Mouse (Mus musculus) left cerebral cortex, postnatal 10 days (tissue): Measurements from ENCODE around the gene Gtsf1. TPM values are rescaled to one million over a fixed set of nuclear protein-coding genes. Genes with fewer than 3 reads are reported as not detected.

Source experiments
- DNase-seq, 2 experiments: peaks; one replicate each; pipeline ENCODE4 v3.0.0; 2021 to 2022; ENCODE audit warnings: low spot score in 2 of 2, mixed read lengths in 1 of 2; ENCODE audit errors: extremely low spot score in 1 of 2
- intact Hi-C: fragments of 180-260 bp; cut with DNase I; formaldehyde crosslinking; loops from one replicate; pipeline ENCODE4 v1.15.1; 2025
- total RNA-seq, 2 experiments: library from RNA; stranded (reverse); gene quantifications; 2 replicates each; pipeline ENCODE4 v1.2.3; 2021

Gene Gtsf1
- total RNA-seq, 2 experiments from 2014 or later = not detected

DNA sequence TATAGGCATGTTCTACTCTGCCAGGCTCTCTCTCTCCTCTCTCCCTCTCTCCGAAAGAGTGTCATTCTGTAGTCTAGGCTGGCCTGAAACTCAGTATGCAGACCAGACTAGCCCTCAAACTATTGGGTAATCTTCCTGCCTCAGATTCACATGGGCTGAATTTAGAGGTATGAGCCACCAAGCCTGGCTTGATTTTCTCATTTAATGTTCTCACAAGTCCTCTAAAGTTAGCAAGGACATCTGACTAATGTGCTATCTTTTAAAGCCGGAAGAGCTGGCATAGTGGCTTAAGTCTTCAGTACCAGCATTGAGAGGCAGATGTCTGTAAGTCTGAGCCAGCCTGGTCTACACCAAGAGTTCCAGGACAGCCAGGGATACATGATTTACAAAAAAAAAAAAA, 48.2 kb downstream of the Gtsf1 start:
- intact Hi-C loops = no loop called here
- no peak for DNase-seq

DNA sequence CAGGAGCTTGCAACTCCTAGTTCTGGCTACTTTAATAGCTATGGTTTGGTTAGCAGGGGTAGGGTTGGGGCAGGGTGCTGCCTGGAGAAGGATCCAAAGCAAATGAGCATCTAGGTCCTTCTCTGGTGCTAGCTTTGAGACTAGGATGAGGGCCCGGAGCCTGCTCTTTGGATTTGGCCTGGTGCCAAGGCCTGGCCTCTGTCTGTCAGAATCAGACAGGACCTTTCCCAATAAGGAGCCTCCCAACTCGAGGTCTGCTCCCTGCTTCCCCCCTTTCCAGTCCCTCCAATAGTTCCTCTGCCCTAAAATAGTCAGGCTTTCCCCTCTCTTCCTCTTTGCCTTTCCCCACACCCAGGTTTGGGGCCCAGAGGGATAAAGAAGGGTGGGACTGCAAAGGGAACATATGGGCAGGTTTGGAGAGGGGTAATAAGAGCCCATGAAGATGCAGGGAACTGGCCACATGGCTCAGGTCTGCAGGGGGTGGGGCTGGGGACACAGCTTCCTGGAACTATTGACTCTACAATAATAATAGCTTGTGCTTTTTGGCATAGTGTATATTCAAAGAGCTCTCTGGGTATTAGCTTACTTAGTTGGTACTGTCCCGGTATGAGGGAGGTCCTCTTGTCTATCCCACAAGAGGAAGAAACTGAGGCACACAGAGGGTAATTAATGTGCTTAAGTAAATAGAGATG, 51.5 kb downstream of the Gtsf1 start:
- intact Hi-C loops = no loop called here
- DNase-seq = no peak

- no peak for DNase-seq
- intact Hi-C loops = no loop called here
Measured at GRCm38 (mm10) chr15:103377752-103378664, 52.3 kb downstream of the Gtsf1 start.

DNA sequence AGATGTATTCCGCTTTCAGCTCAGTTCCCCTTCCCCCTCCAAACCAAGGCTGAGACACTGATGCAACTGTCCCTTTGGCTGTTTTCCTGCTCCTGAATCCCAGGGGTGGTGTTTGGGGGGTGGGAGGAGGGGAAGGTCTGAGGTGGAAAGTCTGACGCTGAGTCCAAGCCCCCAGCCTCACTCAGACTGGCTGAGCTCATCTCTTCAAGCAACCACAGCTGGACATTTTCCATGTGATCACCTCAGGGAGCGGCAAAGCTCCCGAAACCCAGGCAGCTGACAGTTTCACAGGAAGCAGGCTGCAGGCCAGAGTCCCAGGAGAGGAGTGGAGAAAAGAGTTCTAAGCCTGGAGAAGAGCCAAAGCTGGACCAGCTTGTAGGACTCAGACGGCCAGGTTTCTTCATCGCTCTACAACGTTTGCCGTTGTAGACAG, 53.4 kb downstream of the Gtsf1 start:
- no peak for DNase-seq
- intact Hi-C loops = no loop called here

DNA sequence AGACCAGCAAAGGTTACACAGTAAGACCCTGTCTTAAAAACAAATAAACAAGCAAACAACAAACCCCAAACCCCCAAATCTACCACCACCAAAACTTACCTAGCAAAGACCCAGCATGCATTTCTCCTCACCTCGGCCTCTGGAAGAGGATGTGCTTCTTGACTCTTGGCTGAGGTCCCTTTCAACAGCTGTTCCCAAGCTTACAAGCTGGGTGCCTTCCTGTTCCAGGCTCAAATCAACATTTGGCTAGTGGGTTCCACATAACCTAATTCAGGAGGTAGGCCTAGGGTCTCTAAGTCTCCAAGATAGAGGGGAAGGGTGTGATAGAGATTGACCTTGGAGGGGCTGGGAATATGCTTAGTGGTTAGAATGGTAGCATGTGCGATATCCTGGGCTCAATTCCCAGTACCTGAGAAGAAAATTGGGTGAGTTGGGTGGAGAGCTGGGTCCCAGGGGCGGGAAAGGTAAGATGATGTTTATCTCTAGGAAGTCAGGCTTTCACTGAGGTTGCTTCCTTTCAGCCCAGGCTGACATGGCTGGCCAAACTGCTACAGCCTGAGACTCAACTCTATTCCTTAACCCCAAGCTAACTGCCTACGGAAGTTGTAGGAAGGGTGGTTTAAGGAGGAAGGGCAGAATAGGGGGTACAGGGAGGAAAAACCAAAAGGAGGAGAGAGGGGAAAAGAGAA, 55.0 kb downstream of the Gtsf1 start:
- no peak for DNase-seq

GRCm38 (mm10) chr15:103372461-103372860, 57.8 kb downstream of the Gtsf1 start:
- intact Hi-C loops = no loop called here
- no peak for DNase-seq

More for the DNA sequence above, 55.0 kb downstream of the Gtsf1 start:
- intact Hi-C loops = no loop called here

DNA sequence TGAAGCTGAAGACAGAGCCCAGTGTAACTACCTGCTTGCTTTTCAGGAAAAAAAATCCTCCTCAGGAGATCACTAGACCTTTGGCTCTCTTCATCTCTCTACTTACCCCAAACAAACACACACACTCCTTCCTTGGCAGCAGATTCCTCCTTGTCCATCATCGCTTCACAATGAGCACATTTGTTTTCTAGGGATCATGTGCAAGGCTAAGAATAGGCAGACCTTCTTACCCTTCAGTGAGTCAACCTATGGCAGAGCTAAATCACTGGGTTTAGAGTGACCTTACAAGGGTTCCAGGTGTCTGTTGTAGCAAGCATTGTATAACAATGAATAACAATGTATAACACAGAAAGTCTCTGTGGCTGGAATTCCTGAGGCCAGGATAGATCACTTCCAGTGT, 58.5 kb downstream of the Gtsf1 start:
- DNase-seq = no peak
- intact Hi-C loops = no loop called here

GRCm38 (mm10) chr15:103371208-103371607, 59.1 kb downstream of the Gtsf1 start:
- DNase-seq = no peak
- intact Hi-C loops = no loop called here

GRCm38 (mm10) chr15:103370462-103370861, 59.8 kb downstream of the Gtsf1 start:
- DNase-seq = no peak
- intact Hi-C loops = no loop called here

DNA sequence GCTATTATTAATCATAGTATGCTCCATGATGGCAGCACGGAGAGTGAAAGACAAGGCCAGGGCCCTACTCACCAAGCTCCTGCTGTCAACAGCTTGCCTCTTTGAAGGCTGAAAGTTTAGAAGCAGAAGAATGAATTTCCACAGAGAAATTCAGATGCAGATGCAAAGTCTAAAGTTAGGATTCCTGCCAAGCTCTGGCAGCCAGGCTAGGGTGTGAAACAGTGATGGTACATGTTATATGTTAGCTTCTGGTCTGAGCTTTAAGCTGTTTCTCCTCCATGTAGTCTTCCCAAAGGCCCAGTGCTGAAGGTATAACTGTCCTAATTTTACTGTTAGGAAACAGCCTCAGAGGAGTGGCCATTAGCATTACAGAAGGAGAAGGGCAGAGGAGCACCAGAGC, 61.1 kb downstream of the Gtsf1 start:
- intact Hi-C loops = no loop called here

GRCm38 (mm10) chr15:103368179-103368940, 61.9 kb downstream of the Gtsf1 start:
- intact Hi-C loops = no loop called here
- DNase-seq = no peak

More for the DNA sequence above, 61.1 kb downstream of the Gtsf1 start:
- DNase-seq = no peak

GRCm38 (mm10) chr15:103366376-103367149, 63.7 kb downstream of the Gtsf1 start, which contains the start of gene Itga5:
TSS of gene Itga5 (minus strand) at chr15:103366763.
- intact Hi-C loops = no loop called here
- DNase-seq = peak in 1 of 2 experiments; percentile 79

- intact Hi-C loops = no loop called here
- DNase-seq = no peak
Measured at GRCm38 (mm10) chr15:103365471-103366375, 64.5 kb downstream of the Gtsf1 start.

GRCm38 (mm10) chr15:103364761-103365160, 65.5 kb downstream of the Gtsf1 start:
- intact Hi-C loops = no loop called here
- DNase-seq = no peak

DNA sequence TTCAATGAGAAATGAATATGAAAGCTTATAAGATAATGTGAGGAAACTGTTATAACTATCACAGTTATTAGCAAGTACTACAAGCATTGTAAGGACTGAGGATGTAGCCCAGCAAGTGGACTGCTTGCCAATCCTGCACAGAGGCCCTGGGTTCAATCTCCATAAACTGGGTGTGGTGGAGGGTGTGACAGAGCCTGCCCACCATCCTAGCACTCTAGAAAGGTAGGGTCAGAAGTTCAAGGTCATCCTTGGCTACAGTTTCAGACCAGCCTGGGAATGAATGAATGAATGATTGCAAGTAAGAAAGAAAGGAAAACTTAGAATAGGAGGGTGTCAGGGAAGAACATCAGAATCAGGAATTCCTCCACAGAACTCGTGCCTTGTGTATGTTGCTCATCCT, 66.5 kb downstream of the Gtsf1 start:
- intact Hi-C loops = no loop called here
- no peak for DNase-seq

DNA sequence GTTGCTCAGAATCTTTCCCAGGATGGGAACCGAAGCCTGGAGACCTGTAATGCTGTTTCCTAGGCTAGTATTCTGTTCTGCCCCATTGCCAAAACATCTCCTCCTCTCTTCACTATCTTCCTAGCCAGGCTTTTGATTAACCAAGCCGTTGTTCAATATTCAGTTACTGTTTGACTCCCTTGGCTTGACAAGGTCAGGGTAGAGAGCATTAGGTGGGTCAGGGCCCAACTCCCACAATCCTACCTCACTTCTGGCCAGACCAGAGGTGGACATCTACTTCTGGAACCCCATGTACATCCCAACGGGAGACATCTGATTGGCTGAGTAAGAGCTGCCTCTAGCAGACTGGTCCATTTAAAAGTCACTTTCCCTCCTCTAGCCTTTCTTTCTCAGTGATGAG, 67.3 kb downstream of the Gtsf1 start:
- intact Hi-C loops = no loop called here
- DNase-seq = no peak

DNA sequence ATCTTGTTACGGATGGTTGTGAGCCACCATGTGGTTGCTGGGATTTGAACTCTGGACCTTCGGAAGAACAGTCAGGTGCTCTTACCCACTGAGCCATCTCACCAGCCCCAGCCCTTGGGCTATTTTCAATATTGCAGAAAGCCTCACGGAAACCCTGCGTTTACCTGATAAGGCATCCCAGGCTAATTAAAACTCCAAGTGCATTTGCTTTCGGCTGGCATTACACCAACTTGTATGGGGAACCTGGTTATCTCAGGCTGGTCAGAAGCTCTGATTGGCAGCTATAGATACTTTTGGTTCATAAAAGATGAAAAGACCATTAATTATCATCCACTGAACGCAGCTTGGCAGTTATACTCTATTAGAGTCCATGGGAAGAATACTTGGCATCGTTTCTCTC, 67.9 kb downstream of the Gtsf1 start:
- DNase-seq = no peak
- intact Hi-C loops = no loop called here
